Mouse (Mus musculus): Measurements from ENCODE around the gene Farp1. TPM values are rescaled to one million over a fixed set of nuclear protein-coding genes. Genes with fewer than 3 reads are reported as not detected.
A peak's percentile ranks its signal among the peaks of the same experiment; 100 is the strongest.

The Farp1 gene
- polyA plus RNA-seq (2015; fragmentation: Nextera tagmentation; extraction: Ambion mirVana), result 10.8 and 17.4 TPM in 2 replicates

DNA sequence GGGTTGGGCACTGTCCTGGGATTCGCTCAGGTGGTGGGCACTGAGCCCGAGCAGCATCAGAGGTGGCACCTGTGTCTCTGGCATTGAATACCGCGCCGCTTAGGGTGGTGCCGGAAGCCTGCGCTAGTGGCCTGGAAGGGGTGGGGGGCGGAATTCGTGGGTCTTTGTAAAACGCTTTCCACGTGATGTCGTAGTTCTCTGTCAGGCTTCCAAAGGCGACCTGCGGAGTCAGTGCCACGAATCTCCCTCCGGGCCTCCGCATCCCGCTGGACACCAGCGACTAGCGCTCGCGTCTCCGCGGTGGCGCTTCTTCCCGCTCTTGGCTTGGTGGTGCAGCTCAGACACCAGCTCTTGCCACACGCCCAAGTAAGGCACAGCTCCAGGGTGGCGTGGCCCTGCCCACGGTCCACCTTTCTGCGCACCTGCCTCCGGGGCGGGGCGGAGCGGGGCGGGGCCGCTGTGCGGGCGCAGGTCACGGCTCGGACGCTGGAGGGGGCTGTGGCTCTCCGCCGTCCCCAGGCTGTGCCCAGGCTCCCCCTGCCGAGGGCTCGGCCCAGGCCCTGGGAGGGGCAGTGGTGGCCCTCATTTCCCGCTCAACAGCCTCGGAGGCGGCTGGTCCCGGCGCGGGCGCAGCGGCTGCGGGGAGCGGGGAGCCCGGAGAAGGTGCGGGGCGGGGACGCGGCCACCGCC is at the start of gene Farp1:
Farp1 (plus strand) TSS at position 228 of the 690 bp plus-strand sequence.
- peak within 1 kb of the TSS; percentile 95 for H3K4me3 ChIP-seq
- no peaks in the 10 kb centered on the region for H3K27me3 ChIP-seq
- H3K9ac ChIP-seq, result peak within 1 kb of the TSS; percentile 96
- no peaks in the 10 kb centered on the region for H3K36me3 ChIP-seq
- peak within 1 kb of the TSS; percentile 88 for H3K27ac ChIP-seq
- H3K4me2 ChIP-seq, result peak within 1 kb of the TSS; percentile 86
- peaks cover 35% of the 10 kb centered on the region for H3K4me1 ChIP-seq (replicated peaks)
- 3% methylated on average over 40 of the region's 61 CpGs for WGBS
- H3K9me3 ChIP-seq (replicated peaks), result no peaks in the 10 kb centered on the region
- peak; percentile 95 for ATAC-seq (replicated peaks; ENCODE audit: insufficient number of reproducible peaks, insufficient read depth, low FRiP score, low read depth)

DNA sequence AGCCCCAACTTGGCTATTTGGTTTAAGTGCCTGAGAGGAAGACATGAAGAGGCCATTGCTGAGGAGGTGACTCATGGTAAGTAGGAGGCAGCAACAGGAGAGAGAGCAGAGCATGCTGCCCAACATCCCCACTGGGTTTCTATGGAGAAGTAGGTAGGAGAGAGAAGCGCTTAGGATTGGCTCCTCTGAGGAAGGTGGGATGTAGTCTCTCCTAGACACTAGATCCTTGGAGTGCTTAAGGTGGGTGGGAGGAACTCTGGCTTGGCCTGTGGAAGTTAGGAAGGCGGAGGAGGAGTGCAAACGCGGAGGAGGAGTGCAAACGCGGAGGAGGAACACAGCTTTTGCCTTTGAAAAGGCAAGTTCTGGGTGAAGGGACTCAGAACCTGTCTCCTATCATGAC is 45.9 kb upstream of the Farp1 start:
- no peak overlapping the region for H3K4me2 ChIP-seq
- no peaks in the 10 kb centered on the region for H3K9me3 ChIP-seq (replicated peaks)
- H3K9ac ChIP-seq, result no peak overlapping the region
- H3K27ac ChIP-seq, result no peak overlapping the region
- H3K4me1 ChIP-seq (replicated peaks), result no peaks in the 10 kb centered on the region
- 45% methylated on average over 6 of the region's 6 CpGs for WGBS
- H3K27me3 ChIP-seq, result no peaks in the 10 kb centered on the region
- ATAC-seq (replicated peaks; ENCODE audit: insufficient number of reproducible peaks, insufficient read depth, low FRiP score, low read depth), result no peak
- H3K36me3 ChIP-seq, result no peaks in the 10 kb centered on the region
- H3K4me3 ChIP-seq, result no peak overlapping the region

DNA sequence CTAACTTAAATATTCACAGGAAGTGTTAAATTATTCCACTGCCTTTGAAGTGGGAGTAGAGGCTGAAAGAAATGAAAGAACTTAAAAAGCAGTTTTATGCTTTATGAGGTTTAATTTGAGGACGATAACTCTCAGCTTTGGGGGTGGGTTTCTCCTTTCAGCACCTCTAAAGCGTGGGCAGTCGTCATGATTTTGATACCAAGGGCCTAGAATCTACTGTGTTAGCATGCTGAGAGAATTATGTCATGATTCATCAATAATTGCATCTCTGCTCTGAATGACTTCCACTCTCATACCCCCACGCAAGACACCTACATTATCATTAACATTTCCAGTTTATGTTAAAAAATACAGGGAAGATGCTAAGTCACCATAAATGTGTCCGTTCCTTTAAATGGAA is 37.3 kb upstream of the Farp1 start:
- no peak overlapping the region for H3K27ac ChIP-seq
- H3K9me3 ChIP-seq (replicated peaks), result no peaks in the 10 kb centered on the region
- H3K4me3 ChIP-seq, result no peak overlapping the region
- no peaks in the 10 kb centered on the region for H3K36me3 ChIP-seq
- H3K4me1 ChIP-seq (replicated peaks), result no peaks in the 10 kb centered on the region
- WGBS, result 78% methylated on average over 5 of the region's 5 CpGs
- H3K9ac ChIP-seq, result no peak overlapping the region
- no peak for ATAC-seq (replicated peaks; ENCODE audit: insufficient number of reproducible peaks, insufficient read depth, low FRiP score, low read depth)
- H3K4me2 ChIP-seq, result no peak overlapping the region
- H3K27me3 ChIP-seq, result no peaks in the 10 kb centered on the region

DNA sequence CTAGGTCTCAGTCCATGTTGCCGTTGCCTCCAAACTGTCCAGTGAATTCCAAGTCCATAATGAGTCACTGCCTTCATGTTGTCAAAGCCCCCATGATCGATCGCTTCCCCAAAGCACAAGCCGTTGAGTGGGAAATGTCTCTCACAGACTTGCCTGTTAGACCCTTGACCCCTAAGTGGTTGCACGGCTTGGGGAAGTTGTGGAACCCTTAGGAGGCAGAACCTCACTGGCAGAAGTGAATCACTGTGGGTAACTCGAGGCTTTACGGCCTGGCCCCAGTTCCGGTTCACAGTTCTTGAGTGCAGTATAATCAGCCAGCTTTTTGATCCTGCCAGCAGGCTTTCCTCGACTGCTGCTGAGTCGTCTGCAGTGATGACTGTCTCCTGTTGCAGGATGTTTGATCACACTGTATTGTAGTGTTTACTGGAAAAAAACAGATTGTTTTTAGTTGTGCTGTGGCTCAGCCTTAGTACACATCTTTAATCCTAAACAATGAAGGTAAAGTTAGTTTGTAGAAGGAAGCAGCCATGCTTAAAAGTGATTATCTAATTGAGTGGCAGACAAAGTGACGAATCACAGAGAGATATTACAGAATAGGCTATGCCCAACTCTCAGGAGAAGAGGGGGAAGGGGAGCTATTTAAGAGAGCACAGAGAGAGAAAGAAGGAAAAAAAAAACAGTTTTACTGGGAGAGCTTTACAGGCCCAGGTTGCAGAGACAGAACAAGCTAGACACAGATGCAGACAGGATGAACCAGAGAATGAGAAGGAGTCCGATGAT is 34.2 kb upstream of the Farp1 start:
- 49% methylated on average over 12 of the region's 12 CpGs for WGBS
- ATAC-seq (replicated peaks; ENCODE audit: insufficient number of reproducible peaks, insufficient read depth, low FRiP score, low read depth), result no peak
- Histone ChIP-seq H3K4me2 (no peak overlapping the region), H3K27me3 (no peaks in the 10 kb centered on the region), H3K9me3 (replicated peaks) (no peaks in the 10 kb centered on the region), H3K27ac (no peak overlapping the region), H3K36me3 (no peaks in the 10 kb centered on the region), H3K9ac (no peak overlapping the region), H3K4me1 (replicated peaks) (no peaks in the 10 kb centered on the region), H3K4me3 (no peak overlapping the region)

DNA sequence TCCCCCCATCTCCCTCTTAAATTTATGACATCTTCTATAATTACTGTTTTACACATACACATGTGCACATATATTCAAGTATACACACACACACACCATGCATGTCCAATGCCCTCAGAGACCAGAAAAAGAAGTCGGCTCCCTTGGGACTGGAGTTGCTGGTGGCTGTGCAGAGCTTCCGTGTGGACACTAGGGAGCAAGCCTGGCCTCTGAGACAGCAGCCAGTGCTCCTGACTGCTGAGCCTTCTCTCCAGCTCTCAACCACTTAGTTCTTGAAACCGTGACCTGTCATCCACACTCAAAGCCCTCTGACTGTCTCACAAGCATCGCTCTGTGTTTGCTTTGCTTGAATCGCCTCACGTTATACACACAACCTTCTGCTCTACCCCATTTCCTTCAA is 29.4 kb upstream of the Farp1 start:
- Histone ChIP-seq H3K4me2 (no peak overlapping the region), H3K9me3 (replicated peaks) (no peaks in the 10 kb centered on the region), H3K4me1 (replicated peaks) (no peaks in the 10 kb centered on the region), H3K27ac (no peak overlapping the region), H3K9ac (no peak overlapping the region), H3K27me3 (no peaks in the 10 kb centered on the region), H3K4me3 (no peak overlapping the region), H3K36me3 (no peaks in the 10 kb centered on the region)
- 81% methylated on average over 6 of the region's 6 CpGs for WGBS
- no peak for ATAC-seq (replicated peaks; ENCODE audit: insufficient number of reproducible peaks, insufficient read depth, low FRiP score, low read depth)

DNA sequence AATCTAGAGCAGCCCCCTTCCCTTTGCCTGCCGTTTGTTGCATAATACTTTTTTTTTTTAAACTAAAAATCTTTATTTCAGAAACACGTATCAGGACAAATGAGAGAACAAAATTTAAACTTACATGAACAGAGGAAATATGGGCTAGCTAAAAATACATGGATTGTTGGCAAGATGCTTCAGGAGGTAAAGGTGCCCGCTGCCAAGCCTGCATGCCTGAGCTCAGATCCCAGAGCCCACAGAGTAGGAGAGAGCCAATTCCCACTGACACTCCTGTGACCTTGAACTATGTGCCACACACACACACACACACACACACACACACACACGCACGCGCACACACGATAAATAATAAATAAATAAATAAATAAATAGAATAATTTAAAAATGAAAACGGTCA is 29.0 kb upstream of the Farp1 start:
- H3K4me2 ChIP-seq, result no peak overlapping the region
- no peaks in the 10 kb centered on the region for H3K9me3 ChIP-seq (replicated peaks)
- no peak overlapping the region for H3K4me3 ChIP-seq
- WGBS, result 88% methylated on average over 8 of the region's 8 CpGs
- H3K9ac ChIP-seq, result no peak overlapping the region
- H3K27ac ChIP-seq, result no peak overlapping the region
- no peak for ATAC-seq (replicated peaks; ENCODE audit: insufficient number of reproducible peaks, insufficient read depth, low FRiP score, low read depth)
- H3K4me1 ChIP-seq (replicated peaks), result no peaks in the 10 kb centered on the region
- no peaks in the 10 kb centered on the region for H3K27me3 ChIP-seq
- H3K36me3 ChIP-seq, result no peaks in the 10 kb centered on the region

DNA sequence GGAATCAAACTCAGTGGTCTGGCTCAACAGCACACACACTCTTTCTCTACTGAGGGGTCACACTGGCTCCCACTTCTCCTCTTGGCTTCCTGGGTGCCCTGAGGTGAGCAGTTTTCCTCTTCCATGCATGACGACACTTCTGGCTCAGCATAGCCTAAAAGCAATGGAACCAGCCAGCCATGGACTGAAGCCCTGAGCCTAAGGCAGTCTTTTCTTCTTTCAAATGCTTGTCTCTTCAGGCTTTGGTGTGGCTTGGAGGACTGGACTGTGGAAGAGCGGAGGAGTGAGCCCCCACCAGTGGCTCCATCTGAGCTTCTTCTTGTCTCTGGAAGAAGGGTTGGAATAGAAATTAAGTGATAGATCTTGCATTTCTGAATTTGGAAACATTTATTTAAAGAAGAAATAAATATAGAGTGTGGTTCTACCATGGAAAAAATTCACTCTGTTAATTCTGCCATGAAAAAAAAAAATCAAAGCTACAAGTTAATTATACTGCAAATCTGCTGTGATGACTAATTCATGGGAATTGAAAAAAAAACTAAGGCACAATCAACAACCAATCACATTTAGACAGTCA is 19.8 kb upstream of the Farp1 start:
- H3K4me2 ChIP-seq, result no peak overlapping the region
- H3K9me3 ChIP-seq (replicated peaks), result no peaks in the 10 kb centered on the region
- WGBS, result 81% methylated on average over 2 of the region's 2 CpGs
- no peaks in the 10 kb centered on the region for H3K4me1 ChIP-seq (replicated peaks)
- ATAC-seq (replicated peaks; ENCODE audit: insufficient number of reproducible peaks, insufficient read depth, low FRiP score, low read depth), result no peak
- no peak overlapping the region for H3K27ac ChIP-seq
- no peak overlapping the region for H3K4me3 ChIP-seq
- H3K36me3 ChIP-seq, result no peaks in the 10 kb centered on the region
- no peaks in the 10 kb centered on the region for H3K27me3 ChIP-seq
- no peak overlapping the region for H3K9ac ChIP-seq

DNA sequence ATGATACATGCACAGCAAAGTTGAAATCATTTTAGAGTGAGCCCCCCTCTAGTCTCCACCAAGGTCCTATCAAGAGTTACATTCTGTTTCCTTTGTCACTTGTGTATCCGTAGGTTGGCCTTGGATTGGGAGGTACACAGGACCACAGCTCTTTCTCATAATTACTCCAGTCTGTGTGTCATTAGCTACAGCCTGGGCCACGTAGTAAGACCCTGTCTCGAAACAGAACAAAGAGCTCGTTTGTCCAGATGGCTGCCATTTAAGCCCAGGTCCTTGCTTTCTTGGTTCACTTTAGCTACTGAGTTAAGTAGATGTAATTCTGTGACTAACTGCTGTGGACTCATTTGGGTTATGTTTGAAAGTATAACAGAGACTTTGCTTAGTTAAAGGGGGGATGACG is 12.6 kb upstream of the Farp1 start:
- H3K4me1 ChIP-seq (replicated peaks), result 0 out of 2 replicates have a peak, but pooled peaks cover 7% of the 10 kb centered on the region
- no peak for ATAC-seq (replicated peaks; ENCODE audit: insufficient number of reproducible peaks, insufficient read depth, low FRiP score, low read depth)
- H3K36me3 ChIP-seq, result no peaks in the 10 kb centered on the region
- no peak overlapping the region for H3K4me2 ChIP-seq
- no peak overlapping the region for H3K4me3 ChIP-seq
- H3K27me3 ChIP-seq, result no peaks in the 10 kb centered on the region
- H3K27ac ChIP-seq, result no peak overlapping the region
- 80% methylated on average over 5 of the region's 5 CpGs for WGBS
- H3K9me3 ChIP-seq (replicated peaks), result no peaks in the 10 kb centered on the region
- no peak overlapping the region for H3K9ac ChIP-seq

DNA sequence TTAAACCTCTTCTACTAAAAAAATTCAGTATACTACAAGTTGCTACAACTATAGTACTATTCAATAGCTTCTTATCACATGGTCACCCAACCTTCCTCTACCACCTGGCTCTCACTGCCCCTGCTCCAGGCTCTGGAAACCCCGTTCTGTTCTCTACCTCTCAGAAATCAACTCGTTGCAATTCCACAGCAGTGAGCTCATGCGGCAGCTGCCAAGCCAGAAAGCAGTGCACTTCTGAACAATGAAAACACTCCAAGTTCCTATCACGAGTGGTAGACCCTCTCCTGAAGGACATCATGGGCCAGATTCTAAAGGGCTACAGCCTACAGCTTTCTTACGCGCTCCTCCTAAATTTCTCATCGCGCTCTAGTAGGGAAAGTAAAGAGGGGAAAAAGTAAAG is 9.6 kb upstream of the Farp1 start:
- Histone ChIP-seq H3K27me3 (no peaks in the 10 kb centered on the region), H3K4me2 (no peak overlapping the region), H3K4me3 (no peak overlapping the region), H3K27ac (no peak overlapping the region), H3K36me3 (no peaks in the 10 kb centered on the region), H3K9me3 (replicated peaks) (no peaks in the 10 kb centered on the region), H3K4me1 (replicated peaks) (0 out of 2 replicates have a peak, but pooled peaks cover 7% of the 10 kb centered on the region), H3K9ac (no peak overlapping the region)
- WGBS, result 49% methylated on average over 8 of the region's 8 CpGs
- 0 out of 2 replicates have a peak, but pooled peaks have one; percentile 14 for ATAC-seq (replicated peaks; ENCODE audit: insufficient number of reproducible peaks, insufficient read depth, low FRiP score, low read depth)

DNA sequence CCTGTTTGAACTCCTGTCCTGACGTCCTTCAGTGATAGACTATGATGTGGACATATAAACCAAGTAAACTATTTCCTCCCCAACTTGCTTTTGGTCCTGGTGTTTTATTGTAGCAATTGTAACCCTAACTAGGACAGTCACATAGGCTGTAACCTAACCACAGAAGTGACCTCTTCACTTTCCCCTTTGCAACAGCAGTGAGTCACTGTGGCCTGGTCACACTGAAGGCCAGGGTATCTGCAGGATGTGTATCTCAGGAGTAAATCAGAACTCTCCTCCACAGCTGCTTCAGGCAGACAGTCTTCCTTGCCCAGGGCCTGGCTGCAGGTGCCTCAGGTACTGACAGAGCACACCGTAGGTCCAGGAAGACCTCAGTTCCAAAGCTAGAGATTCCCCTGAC is 3.6 kb upstream of the Farp1 start:
- peaks cover 12% of the 10 kb centered on the region for H3K4me1 ChIP-seq (replicated peaks)
- no peak overlapping the region for H3K27ac ChIP-seq
- no peak for ATAC-seq (replicated peaks; ENCODE audit: insufficient number of reproducible peaks, insufficient read depth, low FRiP score, low read depth)
- no peak overlapping the region for H3K9ac ChIP-seq
- 71% methylated on average over 2 of the region's 2 CpGs for WGBS
- no peaks in the 10 kb centered on the region for H3K27me3 ChIP-seq
- no peaks in the 10 kb centered on the region for H3K36me3 ChIP-seq
- no peak overlapping the region for H3K4me3 ChIP-seq
- H3K9me3 ChIP-seq (replicated peaks), result no peaks in the 10 kb centered on the region
- H3K4me2 ChIP-seq, result no peak overlapping the region

DNA sequence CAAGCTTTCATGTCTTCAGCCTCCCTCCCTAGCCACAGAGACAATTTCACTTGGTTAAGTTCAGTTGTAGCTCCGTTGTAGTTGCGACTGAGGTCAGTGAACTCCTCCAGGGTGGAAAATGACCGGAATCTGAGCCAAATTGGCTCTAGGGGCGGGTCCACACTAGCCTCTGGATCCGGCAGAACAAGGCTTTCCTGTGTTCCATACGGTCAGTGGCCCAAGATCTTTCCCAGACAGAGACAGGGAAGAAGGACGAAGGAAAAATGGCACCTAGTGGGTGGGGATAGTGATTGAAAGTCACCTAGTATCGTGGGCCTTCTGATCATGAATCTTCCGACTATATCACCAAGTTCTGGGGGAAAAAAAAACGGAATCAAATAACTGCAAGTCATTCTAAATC is 475 bp upstream of the Farp1 start:
- Histone ChIP-seq H3K4me1 (replicated peaks) (peaks cover 35% of the 10 kb centered on the region), H3K27me3 (no peaks in the 10 kb centered on the region), H3K9ac (no peak overlapping the region), H3K27ac (no peak overlapping the region), H3K4me3 (peak overlapping the region; percentile 95), H3K4me2 (peak overlapping the region; percentile 86), H3K9me3 (replicated peaks) (no peaks in the 10 kb centered on the region), H3K36me3 (no peaks in the 10 kb centered on the region)
- WGBS, result 30% methylated on average over 10 of the region's 10 CpGs
- no peak for ATAC-seq (replicated peaks; ENCODE audit: insufficient number of reproducible peaks, insufficient read depth, low FRiP score, low read depth)

Measured in heart, embryonic 15.5 days (tissue).